Mouse (Mus musculus) cortical plate, adult 2 months (tissue): ENCODE measurements around the gene Setd3.

Experiments used
- CTCF ChIP-seq: fragments of 200-500 bp; IDR thresholded peaks from 2 replicates; pipeline ENCODE4 v1.5.1; 2011; ENCODE audit warnings: mild to moderate bottlenecking, control low read depth, low read length; ENCODE audit not compliant: insufficient read depth; ENCODE audit errors: extremely low read depth
- POLR2A ChIP-seq: fragments of 200-500 bp; IDR thresholded peaks from 2 replicates; pipeline ENCODE4 v1.6.1; 2011; ENCODE audit warnings: mild to moderate bottlenecking, low read length, control low read depth; ENCODE audit not compliant: insufficient read depth; ENCODE audit errors: extremely low read depth

DNA sequence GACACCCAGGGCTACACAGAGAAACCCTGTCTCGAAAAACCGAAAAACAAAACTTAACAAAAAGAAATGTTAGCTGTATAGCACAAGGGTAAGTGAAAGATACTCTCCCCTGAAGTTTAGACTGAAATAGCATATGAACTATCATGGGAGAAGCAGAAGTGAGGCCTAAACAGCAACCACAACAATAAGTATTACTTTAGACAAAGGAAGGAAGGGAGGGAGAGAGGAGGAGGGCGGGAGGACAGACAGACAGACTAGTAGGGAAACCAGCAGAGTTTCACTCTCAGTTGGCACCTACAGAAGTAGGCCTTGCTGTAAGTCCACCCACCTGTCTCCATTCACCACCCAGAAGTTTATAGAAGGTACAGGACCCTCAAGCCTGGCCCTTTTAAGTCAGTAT, 8.6 kb downstream of the Setd3 start:
- TF ChIP-seq POLR2A (no peak), CTCF (no peak)
